Mouse (Mus musculus): ENCODE measurements around the gene Rita1.

Rita1 gene

GRCm38 (mm10) chr5:120615903-120616302, 3.5 kb upstream of the Rita1 start:
- CTCF ChIA-PET: interaction anchor here (0.6 to 8.6 kb wide), 31 partner anchors 10 to 273 kb away, joined by 3 to 214 read pairs (median 4); partner anchors contain the start of genes Cfap73 (in 1 of the 4), Iqcd (in 1 of the 4), Rasal1 (in 1 of the 4) and Tpcn1 (in 1 of the 4)
- POLR2A ChIA-PET: interaction anchor here in 3 of 4 experiments (0.6 to 2.4 kb wide), 21 partner anchors 8 to 200 kb away, joined by 3 to 16 read pairs (median 4); partner anchors contain the start of gene Cfap73 (in 1 of the 3)

GRCm38 (mm10) chr5:120612822-120613604, 624 bp upstream of the Rita1 start:
- ChIA-PET CTCF (interaction anchor here in 3 of 4 experiments (0.6 to 1.7 kb wide), 17 partner anchors 8 to 342 kb away, joined by 3 to 12 read pairs (median 3); partner anchors contain the start of gene Plbd2 (in 1 of the 3)), POLR2A (interaction anchor here in 3 of 4 experiments (0.5 to 2.8 kb wide), 46 partner anchors 8 to 434 kb away, joined by 3 to 15 read pairs (median 4); partner anchors contain the start of genes Slc8b1 (in 2 of the 3), Cfap73 (in 1 of the 3), Iqcd (in 1 of the 3) and Rasal1 (in 1 of the 3))

GRCm38 (mm10) chr5:120611416-120611815, 973 bp downstream of the Rita1 start:
- CTCF ChIA-PET: interaction anchor here in 2 of 4 experiments (0.6 to 1.5 kb wide), 8 partner anchors 9 to 170 kb away, joined by 3 to 7 read pairs (median 3); partner anchors contain the start of gene Plbd2 (in 1 of the 2)
- POLR2A ChIA-PET: interaction anchor here in 3 of 4 experiments (0.6 to 2.6 kb wide), 8 partner anchors 9 to 151 kb away, joined by 3 to 10 read pairs (median 4); no protein-coding TSS in a partner anchor

GRCm38 (mm10) chr5:120610906-120611305, 1.5 kb downstream of the Rita1 start:
- CTCF ChIA-PET: interaction anchor here in 2 of 4 experiments (0.6 to 1.5 kb wide), 5 partner anchors 9 to 170 kb away, joined by 3 to 7 read pairs (median 3); partner anchors contain the start of gene Plbd2 (in 1 of the 2)
- POLR2A ChIA-PET: interaction anchor here (0.6 to 2.6 kb wide), 6 partner anchors 8 to 151 kb away, joined by 3 to 6 read pairs (median 4); partner anchors contain the start of gene Rasal1 (in 1 of the 4)

- CTCF ChIA-PET: interaction anchor here in 3 of 4 experiments (0.6 to 1.1 kb wide), 5 partner anchors 10 to 144 kb away, joined by 3 to 6 read pairs (median 3); no protein-coding TSS in a partner anchor
- POLR2A ChIA-PET: interaction anchor here in 3 of 4 experiments (0.6 to 2.6 kb wide), 7 partner anchors 11 to 106 kb away, joined by 3 to 6 read pairs (median 3); partner anchors contain the start of genes Plbd2 (in 1 of the 3) and Slc8b1 (in 1 of the 3)
Observed at GRCm38 (mm10) chr5:120609246-120609775, 3.1 kb downstream of the Rita1 start.

GRCm38 (mm10) chr5:120607335-120607734, 5.1 kb downstream of the Rita1 start:
- POLR2A ChIA-PET: interaction anchor here in 3 of 4 experiments (0.6 to 1.1 kb wide), 7 partner anchors 9 to 462 kb away, joined by 3 to 4 read pairs (median 3); no protein-coding TSS in a partner anchor
- CTCF ChIA-PET: interaction anchor here in 3 of 4 experiments (0.6 to 10.3 kb wide), 17 partner anchors 10 to 216 kb away, joined by 3 to 214 read pairs (median 3); partner anchors contain the start of genes Cfap73 (in 1 of the 3), Iqcd (in 1 of the 3), Rasal1 (in 1 of the 3) and Tpcn1 (in 1 of the 3)

GRCm38 (mm10) chr5:120606590-120607200, 5.7 kb downstream of the Rita1 start:
- POLR2A ChIA-PET: interaction anchor here in 3 of 4 experiments (0.5 to 2.9 kb wide), 9 partner anchors 9 to 155 kb away, joined by 3 to 17 read pairs (median 3); partner anchors contain the start of genes Cfap73 (in 1 of the 3), Iqcd (in 1 of the 3) and Tpcn1 (in 1 of the 3)
- CTCF ChIA-PET: interaction anchor here (0.6 to 10.3 kb wide), 24 partner anchors 10 to 189 kb away, joined by 3 to 214 read pairs (median 7); partner anchors contain the start of genes Cfap73 (in 1 of the 4), Iqcd (in 1 of the 4), Oas1e (in 1 of the 4) and Rasal1 (in 1 of the 4)

- ChIA-PET POLR2A (interaction anchor here (0.5 to 2.9 kb wide), 57 partner anchors 8 to 794 kb away, joined by 3 to 18 read pairs (median 4); partner anchors contain the start of genes Iqcd (in 2 of the 4), Tpcn1 (in 2 of the 4), Cfap73 (in 1 of the 4) and Oas2 (in 1 of the 4)), CTCF (interaction anchor here (0.5 to 10.3 kb wide), 149 partner anchors 8 to 1785 kb away, joined by 3 to 214 read pairs (median 5); partner anchors contain the start of genes Sds (in 3 of the 4), Slc8b1 (in 3 of the 4), Iqcd (in 2 of the 4) and Plbd2 (in 2 of the 4))
Observed at GRCm38 (mm10) chr5:120605688-120606087, 6.7 kb downstream of the Rita1 start.

GRCm38 (mm10) chr5:120605241-120605661, 7.1 kb downstream of the Rita1 start:
- ChIA-PET POLR2A (interaction anchor here in 3 of 4 experiments (0.5 to 2.9 kb wide), 59 partner anchors 8 to 1257 kb away, joined by 3 to 18 read pairs (median 4); partner anchors contain the start of genes Iqcd (in 2 of the 3), Slc8b1 (in 2 of the 3), Tpcn1 (in 2 of the 3) and Cfap73 (in 1 of the 3)), CTCF (interaction anchor here (0.5 to 10.3 kb wide), 159 partner anchors 8 to 623 kb away, joined by 3 to 214 read pairs (median 5); partner anchors contain the start of genes Sds (in 3 of the 4), Slc8b1 (in 3 of the 4), Iqcd (in 2 of the 4) and Plbd2 (in 2 of the 4))

- ChIA-PET POLR2A (interaction anchor here in 3 of 4 experiments (0.6 to 2.9 kb wide), 42 partner anchors 9 to 1257 kb away, joined by 3 to 18 read pairs (median 4); partner anchors contain the start of genes Slc8b1 (in 2 of the 3), Iqcd (in 1 of the 3), Oas2 (in 1 of the 3) and Tpcn1 (in 1 of the 3)), CTCF (interaction anchor here (0.6 to 10.3 kb wide), 124 partner anchors 9 to 624 kb away, joined by 3 to 214 read pairs (median 5); partner anchors contain the start of genes Slc8b1 (in 3 of the 4), Iqcd (in 2 of the 4), Plbd2 (in 2 of the 4) and Sds (in 2 of the 4))
Observed at GRCm38 (mm10) chr5:120604839-120605238, 7.5 kb downstream of the Rita1 start.

GRCm38 (mm10) chr5:120603515-120603914, 8.9 kb downstream of the Rita1 start:
- ChIA-PET POLR2A (no interaction called here), CTCF (interaction anchor here in 3 of 4 experiments (0.6 to 10.3 kb wide), 7 partner anchors 11 to 158 kb away, joined by 3 to 214 read pairs (median 4); partner anchors contain the start of genes Iqcd (in 2 of the 3) and Tpcn1 (in 2 of the 3))

GRCm38 (mm10) chr5:120602210-120602609, 10.2 kb downstream of the Rita1 start:
- ChIA-PET POLR2A (interaction anchor here (0.5 to 2.9 kb wide), 14 partner anchors 9 to 1302 kb away, joined by 3 to 14 read pairs (median 4); partner anchors contain the start of genes Rita1 (in 2 of the 4), Ddx54 (in 1 of the 4) and Tpcn1 (in 1 of the 4)), CTCF (interaction anchor here in 3 of 4 experiments (0.5 to 10.3 kb wide), 41 partner anchors 9 to 249 kb away, joined by 3 to 214 read pairs (median 7); partner anchors contain the start of genes Iqcd (in 2 of the 3), Tpcn1 (in 2 of the 3), Cfap73 (in 1 of the 3) and Ddx54 (in 1 of the 3))

- ChIA-PET POLR2A (interaction anchor here in 3 of 4 experiments (0.7 to 2.9 kb wide), 25 partner anchors 9 to 117 kb away, joined by 3 to 14 read pairs (median 3); partner anchors contain the start of genes Ddx54 (in 2 of the 3), Rita1 (in 2 of the 3), Plbd2 (in 1 of the 3) and Slc8b1 (in 1 of the 3)), CTCF (interaction anchor here (0.6 to 10.3 kb wide), 75 partner anchors 8 to 498 kb away, joined by 3 to 214 read pairs (median 4); partner anchors contain the start of genes Iqcd (in 3 of the 4), Tpcn1 (in 3 of the 4), Cfap73 (in 1 of the 4) and Oas1c (in 1 of the 4))
Observed at GRCm38 (mm10) chr5:120600946-120601668, 11.3 kb downstream of the Rita1 start.

GRCm38 (mm10) chr5:120599625-120600024, 12.8 kb downstream of the Rita1 start:
- CTCF ChIA-PET: interaction anchor here (0.6 to 10.3 kb wide), 13 partner anchors 7 to 858 kb away, joined by 3 to 214 read pairs (median 4); partner anchors contain the start of genes Ddx54 (in 1 of the 4), Oas2 (in 1 of the 4) and Rita1 (in 1 of the 4)
- POLR2A ChIA-PET: interaction anchor here in 2 of 4 experiments (0.5 to 2.1 kb wide), 7 partner anchors 15 to 315 kb away, joined by 3 to 6 read pairs (median 3); partner anchors contain the start of gene Plbd2 (in 1 of the 2)

GRCm38 (mm10) chr5:120594485-120594884, 17.9 kb downstream of the Rita1 start:
- ChIA-PET CTCF (interaction anchor here in 3 of 4 experiments (0.7 to 9.6 kb wide), 4 partner anchors 10 to 31 kb away, joined by 3 to 103 read pairs (median 10); no protein-coding TSS in a partner anchor), POLR2A (interaction anchor here in 1 of 4 experiments (1.0 to 2.1 kb wide), 2 partner anchors 11 to 17 kb away, joined by 3 to 7 read pairs; partner anchors contain the start of genes Ddx54 and Rita1)
